Mouse (Mus musculus): Measurements from ENCODE around the gene Erfe. TPM values are rescaled to one million over a fixed set of nuclear protein-coding genes. Genes with fewer than 3 reads are reported as not detected.

Gene Erfe
- polyA plus RNA-seq (2014; fragmentation: Illumina TruSeq; extraction: RNeasy Lipid Tissue Mini Kit (QIAGEN cat#74804)) = 0.77 TPM

DNA sequence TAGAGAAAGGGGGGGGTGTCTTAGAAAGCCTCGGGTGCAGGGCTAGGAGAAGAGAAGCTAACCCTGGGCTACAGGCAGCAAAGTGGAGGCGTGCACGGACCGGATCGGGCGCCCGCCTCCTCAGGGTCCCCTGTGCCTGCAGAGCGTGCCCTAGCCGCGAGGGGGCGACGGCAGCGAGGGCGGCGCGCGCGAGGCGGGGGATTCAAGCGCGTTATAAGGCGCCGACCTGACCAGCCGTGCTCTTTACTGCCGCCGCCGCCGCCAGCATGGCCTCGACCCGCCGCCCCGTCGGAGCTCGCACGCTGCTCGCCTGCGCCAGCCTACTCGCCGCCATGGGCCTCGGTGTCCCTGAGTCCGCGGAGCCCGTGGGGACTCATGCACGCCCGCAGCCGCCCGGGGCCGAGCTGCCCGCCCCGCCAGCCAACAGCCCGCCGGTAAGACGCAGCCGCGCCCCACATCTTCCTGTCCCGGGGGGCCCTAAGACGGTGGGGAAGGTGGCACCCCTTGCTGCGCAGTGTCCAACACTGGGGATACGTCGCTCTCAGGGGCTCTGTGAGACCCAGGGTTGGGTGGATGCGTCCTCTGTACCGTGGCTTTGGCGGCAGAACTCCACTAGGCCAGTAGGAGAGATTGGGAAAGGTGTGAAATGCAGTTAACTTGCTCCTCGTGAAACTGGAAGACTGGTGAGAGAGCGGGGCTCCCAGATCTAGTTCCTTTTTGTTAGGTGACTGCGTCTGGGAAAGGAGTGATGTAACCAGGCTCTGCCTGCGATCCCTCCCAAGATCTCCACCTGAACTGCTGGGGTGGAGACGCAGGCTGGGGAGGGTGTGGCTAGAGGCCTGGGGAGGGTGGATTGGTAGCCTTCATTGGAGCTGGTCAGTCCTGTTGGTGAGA lies at the start of gene Erfe:
TSS of gene Erfe (plus strand) at position 216 of the 894 bp plus-strand sequence.

DNA sequence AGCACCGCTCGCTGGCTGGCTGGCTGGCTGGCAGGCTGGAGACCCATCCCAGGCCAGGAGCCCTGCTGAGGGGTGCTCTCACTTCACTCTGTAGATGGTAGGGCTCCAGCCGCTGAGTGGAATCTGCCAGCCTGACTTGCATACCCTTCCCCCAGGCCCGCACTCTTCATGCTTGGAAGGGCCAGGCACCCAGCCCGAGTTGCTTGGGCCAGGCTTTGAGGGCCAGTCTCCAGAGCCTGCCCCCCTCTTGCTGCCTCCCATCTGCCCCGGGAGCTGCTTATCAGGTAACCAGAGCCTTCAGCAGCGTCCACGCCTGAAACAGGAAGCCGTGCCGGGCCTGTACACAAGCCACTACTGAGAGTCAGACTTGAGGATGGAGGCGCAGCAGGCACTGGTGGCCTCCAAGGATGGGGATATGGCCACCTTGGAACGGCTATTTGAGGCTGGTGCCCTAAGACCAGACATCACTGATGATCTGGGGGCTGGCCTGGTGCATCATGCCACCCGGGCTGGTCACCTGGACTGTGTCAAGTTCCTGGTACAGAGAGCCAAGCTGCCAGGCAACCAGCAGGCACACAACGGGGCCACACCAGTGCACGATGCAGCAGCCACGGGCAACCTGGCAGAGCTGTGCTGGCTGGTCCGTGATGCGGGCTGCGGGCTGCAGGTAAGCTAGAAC lies 44.3 kb upstream of the Erfe start, which contains the start of gene Espnl:
TSS of gene Espnl (plus strand) at position 316 of the 679 bp plus-strand sequence.

DNA sequence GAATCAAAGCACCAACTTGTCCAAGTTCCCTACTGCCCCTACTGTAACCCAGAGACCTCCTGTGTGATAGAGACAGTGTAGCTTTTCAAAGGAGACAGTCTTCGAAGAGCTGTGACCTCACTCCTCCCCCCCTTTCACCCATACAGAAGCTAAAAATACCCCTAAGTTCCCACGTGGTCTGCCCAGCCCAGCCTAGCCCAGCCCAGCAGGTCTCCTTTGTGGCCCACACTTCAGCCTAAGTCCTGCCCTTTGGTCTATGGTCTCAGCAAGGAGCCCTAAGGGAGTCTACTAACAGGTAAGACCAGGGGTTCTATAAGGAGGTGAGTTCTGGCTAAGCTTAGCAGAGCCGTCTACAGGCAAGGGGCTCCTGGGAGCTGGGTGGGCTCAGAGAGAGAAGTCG lies 15.4 kb upstream of the Erfe start, which contains the start of gene Klhl30:
TSS of gene Klhl30 (plus strand) at position 176 of the 400 bp plus-strand sequence.

DNA sequence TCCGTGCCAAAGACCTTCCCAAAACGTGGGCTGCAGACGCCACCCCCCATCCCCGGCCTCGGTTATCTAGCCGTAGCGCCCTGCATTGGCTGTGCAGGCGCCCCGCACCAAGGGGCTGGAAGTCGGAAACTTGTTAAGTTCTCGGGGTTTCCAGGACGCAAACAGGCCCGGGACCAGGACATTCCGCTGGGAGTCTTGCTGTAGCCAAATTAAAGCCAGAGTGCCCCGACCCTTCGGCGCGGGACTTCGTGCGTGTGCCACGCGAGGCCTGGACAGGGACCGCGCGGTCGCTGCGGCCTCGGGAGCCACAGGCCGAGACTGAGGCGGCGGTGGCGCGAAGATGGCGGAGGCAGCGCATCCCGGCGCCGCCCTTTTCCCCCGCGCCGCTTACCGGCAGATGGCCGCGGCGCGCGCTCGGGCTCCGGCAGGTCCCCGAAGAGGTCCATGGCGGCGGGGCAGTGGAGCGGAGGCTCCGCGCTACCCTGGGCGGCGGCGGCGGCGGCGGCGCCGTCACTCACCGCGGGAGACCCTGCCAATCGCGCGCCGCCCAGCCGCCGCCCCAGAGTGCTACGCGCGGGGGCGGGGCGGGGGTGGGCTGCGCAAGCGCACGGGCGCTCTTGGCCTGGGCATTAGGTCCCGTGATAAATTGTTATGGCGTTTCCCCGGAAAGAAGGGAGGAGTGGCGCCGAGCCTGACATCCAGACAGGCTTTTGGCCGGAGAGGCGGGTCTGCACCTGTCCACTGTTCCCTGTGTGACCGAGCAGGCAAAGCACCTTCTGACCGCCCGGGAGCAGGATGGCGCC lies 32.2 kb downstream of the Erfe start, which contains the start of gene Ilkap:
TSS of gene Ilkap (minus strand) at position 556 of the 803 bp plus-strand sequence.

DNA sequence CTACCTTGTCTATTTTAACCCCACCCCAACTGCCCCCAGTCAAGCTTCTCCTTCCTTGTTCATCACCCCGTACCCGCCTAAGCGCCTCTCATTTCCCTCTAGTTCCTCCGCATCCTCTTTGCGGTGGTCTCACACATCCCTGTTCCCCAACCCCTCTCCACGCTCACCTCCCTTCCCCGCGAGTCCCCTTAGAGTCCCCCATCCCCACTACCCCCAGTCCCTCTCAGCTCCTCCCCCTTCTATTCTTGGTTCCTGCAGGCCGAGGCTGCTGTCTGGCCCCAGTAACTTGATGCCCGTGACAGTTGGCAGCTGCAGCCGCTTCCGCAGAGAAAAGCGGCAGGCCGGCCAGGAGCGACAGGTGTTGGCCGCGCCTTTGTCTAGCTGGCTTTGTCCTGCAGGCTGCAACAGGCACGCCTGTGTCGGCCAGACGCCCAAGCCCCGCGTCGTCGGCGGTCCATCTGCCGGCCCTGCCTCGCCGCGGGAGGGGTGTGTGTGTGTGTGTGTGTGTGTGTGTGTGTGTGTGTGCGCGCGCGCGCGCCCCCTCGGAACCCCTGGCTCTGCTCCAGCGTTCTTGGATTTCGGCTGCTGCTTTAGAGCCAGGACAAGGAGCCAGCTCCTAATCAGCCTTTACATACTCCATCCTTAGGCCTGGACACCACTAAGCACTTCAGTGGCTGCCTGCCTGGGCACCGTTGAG lies 47.8 kb downstream of the Erfe start, which contains the start of gene Hes6:
TSS of gene Hes6 (minus strand) at position 141 of the 697 bp plus-strand sequence.

Other genes starting within 250 kb of the Erfe start
- 2.3 TPM for gene Rbm44, start 221.3 kb upstream of the Erfe start, polyA plus RNA-seq (2014; fragmentation: Illumina TruSeq; extraction: RNeasy Lipid Tissue Mini Kit (QIAGEN cat#74804))
- 1.3 TPM for gene Ramp1, start 186.6 kb upstream of the Erfe start, polyA plus RNA-seq (2014; fragmentation: Illumina TruSeq; extraction: RNeasy Lipid Tissue Mini Kit (QIAGEN cat#74804))
- 114 TPM for gene Ube2f, start 116.1 kb upstream of the Erfe start, polyA plus RNA-seq (2014; fragmentation: Illumina TruSeq; extraction: RNeasy Lipid Tissue Mini Kit (QIAGEN cat#74804))
- gene Scly, start 68.1 kb upstream of the Erfe start, polyA plus RNA-seq (2014; fragmentation: Illumina TruSeq; extraction: RNeasy Lipid Tissue Mini Kit (QIAGEN cat#74804)) = 1.1 TPM
- gene Espnl, start 44.4 kb upstream of the Erfe start, polyA plus RNA-seq (2014; fragmentation: Illumina TruSeq; extraction: RNeasy Lipid Tissue Mini Kit (QIAGEN cat#74804)) = not detected
- 0.51 TPM for gene Klhl30, start 15.4 kb upstream of the Erfe start, polyA plus RNA-seq (2014; fragmentation: Illumina TruSeq; extraction: RNeasy Lipid Tissue Mini Kit (QIAGEN cat#74804))
- 39.7 TPM for gene Ilkap, start 32.4 kb downstream of the Erfe start, polyA plus RNA-seq (2014; fragmentation: Illumina TruSeq; extraction: RNeasy Lipid Tissue Mini Kit (QIAGEN cat#74804))
- not detected for gene Hes6, start 47.6 kb downstream of the Erfe start, polyA plus RNA-seq (2014; fragmentation: Illumina TruSeq; extraction: RNeasy Lipid Tissue Mini Kit (QIAGEN cat#74804))
- 2.8 TPM for gene Per2, start 92.9 kb downstream of the Erfe start, polyA plus RNA-seq (2014; fragmentation: Illumina TruSeq; extraction: RNeasy Lipid Tissue Mini Kit (QIAGEN cat#74804))
- 6.9 TPM for gene Traf3ip1, start 128.2 kb downstream of the Erfe start, polyA plus RNA-seq (2014; fragmentation: Illumina TruSeq; extraction: RNeasy Lipid Tissue Mini Kit (QIAGEN cat#74804))
- 7.6 TPM for gene Asb1, start 174.1 kb downstream of the Erfe start, polyA plus RNA-seq (2014; fragmentation: Illumina TruSeq; extraction: RNeasy Lipid Tissue Mini Kit (QIAGEN cat#74804))

Measured in ovary, adult 10 weeks (tissue).